Mouse (Mus musculus): ENCODE data around the gene Cenpv. TPM values are rescaled to one million over a fixed set of nuclear protein-coding genes. Genes with fewer than 3 reads are reported as not detected.
A peak's percentile ranks its signal among the peaks of the same experiment; 100 is the strongest.

Gene Cenpv
- total RNA-seq (2021): 10 to 100 TPM; 23.8 to 25.7 TPM

DNA sequence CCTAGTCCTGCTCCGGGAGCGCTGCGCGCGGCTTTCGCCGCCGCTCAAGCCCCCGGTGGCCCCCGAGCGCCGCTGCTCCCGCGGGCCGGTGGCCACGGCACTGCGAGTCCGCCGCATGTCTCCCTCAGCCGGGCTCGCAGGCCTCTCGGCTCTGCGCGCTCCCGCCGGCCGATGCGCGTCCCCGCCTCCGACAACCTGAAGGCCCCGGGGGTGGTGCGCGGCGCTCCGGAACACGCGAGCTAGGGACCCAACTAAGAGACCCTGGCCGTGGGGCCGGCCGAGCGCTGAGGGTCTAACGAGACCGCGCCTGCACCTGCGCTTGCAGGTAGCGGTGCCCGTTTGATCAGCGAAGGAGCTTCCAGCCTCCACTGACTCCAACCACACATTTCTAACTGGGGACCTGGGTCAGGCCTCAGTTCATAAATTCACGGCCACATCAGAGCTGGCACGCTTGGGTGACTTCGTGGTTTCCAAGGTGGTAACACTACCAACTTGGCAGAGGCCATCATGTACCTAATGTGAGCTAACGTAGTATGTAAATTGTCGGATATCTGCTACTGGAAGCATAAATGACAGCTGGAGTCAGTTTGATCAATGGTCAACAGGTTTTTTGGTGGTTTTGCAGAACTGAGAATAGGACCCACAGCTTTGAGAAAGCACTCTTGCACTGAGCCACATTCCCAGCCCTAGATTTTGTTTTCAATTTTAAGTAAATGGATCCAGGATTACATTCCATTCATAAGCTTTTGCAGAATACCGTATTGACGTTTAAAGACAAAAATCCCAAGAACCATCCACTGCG, at the start of gene Cenpv:
Gene Cenpv, minus strand, starts transcription at position 173 of the 802 bp plus-strand sequence.
- peak; percentile 76 for DNase-seq

DNA sequence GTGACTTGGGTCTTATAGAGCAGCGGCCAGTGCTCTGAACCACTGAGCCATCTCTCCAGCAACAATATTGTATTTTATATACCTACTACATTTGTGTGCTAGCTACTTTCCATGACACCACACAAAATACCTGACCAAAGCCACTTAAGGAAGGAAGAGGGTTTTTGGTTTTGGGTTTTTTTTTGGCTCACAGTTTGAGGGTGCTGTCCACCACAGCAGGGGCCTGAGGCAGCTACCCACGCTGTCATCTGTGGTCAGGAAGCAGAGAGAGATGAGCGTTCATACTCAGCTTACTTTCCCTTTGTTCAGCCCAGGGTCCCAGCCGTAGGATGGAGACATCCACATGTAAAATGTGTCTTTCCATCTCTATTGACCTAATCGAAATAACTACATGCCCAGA, 48.0 kb upstream of the Cenpv start:
- DNase-seq: no peak

DNA sequence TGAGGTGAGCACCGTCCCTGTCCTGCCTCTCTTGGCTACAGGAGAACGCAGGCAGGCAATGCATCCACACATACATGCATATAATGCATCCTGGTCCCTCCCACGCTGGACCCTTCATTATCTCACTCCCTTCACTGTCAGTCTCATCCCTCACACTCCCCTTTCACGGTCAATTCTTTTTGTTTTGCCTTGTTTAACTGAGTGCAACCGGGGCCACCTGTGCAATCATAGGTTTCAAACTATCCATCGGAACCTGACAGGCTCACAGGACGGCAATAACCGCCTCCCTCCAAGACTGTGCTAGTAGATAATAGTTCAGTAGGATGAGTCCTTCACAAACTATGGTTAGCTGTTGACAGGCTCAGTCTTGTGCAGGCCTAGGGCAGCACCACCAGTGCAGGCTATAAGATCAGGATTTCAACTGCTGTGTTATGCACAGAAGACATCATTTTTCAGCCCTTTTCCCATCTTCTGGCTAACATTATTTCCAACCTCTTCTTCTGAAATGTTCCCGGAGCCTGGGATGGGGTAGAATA, 45.7 kb upstream of the Cenpv start:
- DNase-seq: no peak

DNA sequence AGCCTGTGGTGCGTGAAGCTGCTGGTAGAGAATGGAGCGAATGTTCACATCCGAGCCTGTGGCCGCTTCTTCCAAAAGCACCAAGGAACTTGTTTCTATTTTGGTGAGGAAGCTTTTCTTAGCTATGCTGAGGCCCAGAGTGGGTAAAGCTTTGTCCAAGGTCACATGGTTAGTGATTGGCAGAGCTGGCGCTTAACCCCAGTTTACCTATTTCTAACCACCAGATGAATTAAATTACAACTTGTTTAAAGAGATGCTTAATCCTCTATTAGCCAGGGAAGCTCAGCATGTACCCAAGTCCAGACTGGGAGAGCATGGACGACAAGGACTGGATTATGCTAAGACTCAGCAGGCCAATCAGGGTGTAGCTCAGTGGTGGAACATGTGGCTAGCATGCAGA, 44.0 kb upstream of the Cenpv start:
- no peak for DNase-seq

GRCm38 (mm10) chr11:62576530-62577152, 37.6 kb upstream of the Cenpv start:
- DNase-seq: no peak

GRCm38 (mm10) chr11:62575659-62576438, 36.8 kb upstream of the Cenpv start:
- peak; percentile 47 for DNase-seq

- DNase-seq: peak; percentile 93
These were observed 36.2 kb upstream of the Cenpv start for GRCm38 (mm10) chr11:62575297-62575658.

DNA sequence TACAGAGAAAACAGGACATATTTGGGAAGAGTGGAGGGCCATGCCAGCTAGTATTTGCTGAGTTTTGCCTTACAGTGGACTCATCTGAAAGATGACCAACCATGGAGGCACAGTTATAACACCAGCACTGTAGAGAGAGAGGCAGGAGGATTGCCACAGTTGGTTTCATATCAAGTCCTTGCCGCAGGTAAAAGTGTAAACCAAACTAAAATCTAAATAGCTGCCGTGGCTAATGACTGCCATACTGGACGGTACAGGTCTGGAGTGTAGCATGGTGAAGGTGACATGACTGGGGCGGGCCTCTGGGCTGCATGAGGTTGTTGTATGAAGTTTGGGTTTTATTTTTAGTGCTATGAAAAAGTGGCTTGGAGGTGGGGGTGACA, 35.6 kb upstream of the Cenpv start:
- DNase-seq: no peak

DNA sequence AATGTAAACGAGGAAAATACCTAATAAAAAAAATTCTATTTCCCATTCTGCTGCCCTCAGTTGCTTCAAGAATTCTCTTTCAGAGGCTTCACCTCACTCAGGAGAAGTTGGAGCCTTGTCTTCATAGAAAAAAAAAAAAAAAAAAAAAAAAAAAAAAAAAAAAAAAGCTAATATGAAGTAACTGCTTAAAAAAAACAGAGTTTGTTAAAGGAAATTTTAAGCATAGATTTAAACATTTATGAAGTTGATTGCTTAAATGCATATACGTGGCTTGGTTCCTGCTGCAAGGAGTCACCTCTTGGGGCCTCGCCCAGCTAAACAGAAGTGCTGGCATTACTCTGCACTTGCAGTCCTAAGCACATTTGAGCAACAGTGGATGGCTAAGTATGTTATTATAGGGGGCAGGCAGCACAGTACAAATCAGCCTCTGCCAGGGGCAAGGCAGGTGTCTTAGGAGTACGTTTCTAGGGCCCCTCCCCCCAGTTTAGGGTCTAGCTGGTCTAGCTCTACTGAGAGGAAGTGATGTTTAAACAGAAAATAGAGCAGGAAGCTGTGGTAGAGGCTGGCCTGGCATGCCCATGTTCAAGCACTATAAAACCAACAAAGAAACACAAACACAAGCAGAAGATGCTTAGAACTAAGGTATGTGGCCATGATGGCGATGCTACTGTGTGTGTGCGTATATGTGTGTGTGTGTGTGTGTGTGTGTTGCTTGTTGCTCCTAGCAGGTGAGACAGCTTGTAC, 35.1 kb upstream of the Cenpv start, which contains the start of gene Trpv2:
Gene Trpv2, plus strand, starts transcription at position 528 of the 744 bp plus-strand sequence.
- no peak for DNase-seq

- DNase-seq: no peak
These were observed 29.2 kb upstream of the Cenpv start for GRCm38 (mm10) chr11:62568300-62568699.

DNA sequence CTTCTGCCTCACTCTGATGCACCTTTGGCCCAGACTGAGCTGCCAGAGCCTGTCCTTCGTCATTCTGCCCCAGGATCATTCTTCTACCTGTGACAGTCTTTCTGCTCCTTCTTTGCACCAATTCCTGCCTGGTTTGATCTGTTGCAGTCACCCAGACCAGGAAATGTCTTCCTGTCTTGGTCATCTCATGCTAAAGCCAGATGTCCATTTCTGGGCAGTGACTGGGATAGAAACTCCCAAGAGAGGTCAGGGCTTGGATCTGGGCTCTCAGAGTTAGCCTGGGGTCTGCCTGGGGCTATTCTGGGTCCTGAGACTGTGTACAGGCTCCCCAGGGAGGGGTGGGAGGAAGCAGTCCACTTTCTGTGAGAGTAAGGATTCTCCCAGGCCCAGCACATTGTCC, 27.1 kb upstream of the Cenpv start:
- DNase-seq: no peak

DNA sequence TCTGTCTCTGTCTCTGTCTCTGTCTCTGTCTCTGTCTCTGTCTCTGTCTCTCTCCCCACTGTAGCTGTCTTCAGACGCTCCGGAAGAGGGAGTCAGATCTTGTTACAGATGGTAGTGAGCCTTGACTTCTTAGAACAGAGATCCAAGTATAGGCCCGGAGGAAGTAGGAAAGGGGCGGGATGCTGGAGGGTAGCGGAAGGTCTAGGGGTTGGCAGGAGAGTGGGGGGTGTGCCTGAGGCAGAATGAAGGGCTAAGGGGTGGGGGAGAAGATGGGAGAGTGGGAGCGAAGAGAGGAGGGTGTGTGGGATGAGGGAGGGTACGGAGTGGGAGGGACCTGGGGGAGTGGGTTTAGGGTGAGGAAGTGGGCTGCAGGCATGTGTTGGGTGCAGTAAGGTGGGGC, 26.7 kb upstream of the Cenpv start:
- DNase-seq: no peak

GRCm38 (mm10) chr11:62563590-62563989, 24.5 kb upstream of the Cenpv start:
- DNase-seq: no peak

DNA sequence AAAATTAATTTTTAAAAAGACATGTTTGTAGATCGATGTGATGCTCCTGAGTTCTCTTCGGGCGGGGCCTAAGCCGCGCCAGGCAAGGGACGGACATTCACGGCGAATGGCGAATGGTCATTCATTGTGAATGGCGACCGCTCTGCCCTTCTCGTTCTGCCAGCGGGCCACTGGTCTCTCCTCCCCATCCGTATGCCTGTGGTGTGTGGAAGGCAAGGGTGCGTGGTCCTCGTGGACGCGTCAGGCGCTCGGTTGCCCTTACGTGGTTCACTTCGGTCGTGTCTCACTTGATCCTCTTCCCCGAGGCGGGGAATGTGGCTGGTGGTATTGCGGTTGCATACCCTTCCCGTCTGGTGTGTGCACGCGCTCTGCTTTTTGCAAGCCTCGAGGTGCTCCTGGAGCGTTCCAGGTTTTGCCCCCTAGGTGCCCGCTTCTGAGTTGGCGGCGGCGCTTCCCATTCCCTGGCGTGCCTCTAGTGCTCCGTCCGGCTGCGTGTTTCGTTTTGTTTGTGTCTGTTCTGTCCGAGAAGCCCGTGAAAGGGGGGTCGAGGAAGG, 21.5 kb upstream of the Cenpv start:
- no peak for DNase-seq

DNA sequence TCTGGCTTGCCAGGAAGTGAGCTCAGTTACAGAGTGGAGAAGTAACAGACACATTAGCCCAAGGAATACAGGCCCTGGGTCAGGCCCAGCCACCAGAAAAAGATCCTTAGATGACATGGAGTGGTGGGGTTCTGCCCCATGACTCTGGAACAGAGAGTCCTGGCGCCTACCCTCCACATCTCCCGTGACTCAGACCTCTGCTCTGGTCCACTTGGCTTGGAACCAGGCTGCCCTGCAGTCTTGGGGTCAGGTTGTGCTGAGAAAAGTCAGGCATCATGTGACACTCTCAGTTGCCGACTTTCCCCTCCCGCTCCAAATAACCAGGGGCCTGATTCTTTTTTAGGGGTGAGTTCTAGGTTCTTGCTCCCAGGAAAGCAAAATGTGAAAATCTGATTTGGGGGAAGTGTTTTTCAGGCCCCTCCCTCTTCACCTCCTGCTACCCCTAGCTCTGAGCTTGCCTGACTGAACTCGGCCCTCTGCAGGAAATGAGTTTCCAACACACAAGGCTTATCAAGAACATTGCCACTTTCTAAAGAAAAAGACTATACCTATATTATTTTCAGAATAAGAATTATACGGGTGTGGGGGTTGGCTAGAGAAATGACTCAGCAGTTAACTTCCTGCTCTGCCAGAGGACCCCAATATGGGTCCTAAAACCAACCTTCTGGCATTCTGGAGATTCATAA, 20.0 kb upstream of the Cenpv start:
- DNase-seq: peak; percentile 46

DNA sequence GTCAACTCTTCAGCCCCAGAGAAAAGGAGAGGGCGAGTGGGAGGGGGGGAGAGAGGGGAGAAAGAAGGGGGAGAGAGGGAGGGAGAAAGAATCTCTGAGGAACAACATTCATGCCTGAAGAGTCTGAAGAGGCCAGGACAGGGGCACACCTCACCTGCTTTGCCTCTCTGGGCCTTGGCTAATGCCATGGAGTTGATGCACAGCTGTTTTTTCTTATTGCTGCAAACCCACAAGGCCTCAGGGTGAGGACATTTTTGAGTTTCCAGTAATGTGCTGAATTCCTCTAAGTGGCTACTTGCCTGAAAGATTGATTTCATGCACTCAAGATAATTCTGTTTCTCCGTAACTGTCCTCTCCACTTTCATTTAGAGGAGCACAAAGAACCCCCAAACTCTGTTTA, 19.1 kb upstream of the Cenpv start:
- no peak for DNase-seq

DNA sequence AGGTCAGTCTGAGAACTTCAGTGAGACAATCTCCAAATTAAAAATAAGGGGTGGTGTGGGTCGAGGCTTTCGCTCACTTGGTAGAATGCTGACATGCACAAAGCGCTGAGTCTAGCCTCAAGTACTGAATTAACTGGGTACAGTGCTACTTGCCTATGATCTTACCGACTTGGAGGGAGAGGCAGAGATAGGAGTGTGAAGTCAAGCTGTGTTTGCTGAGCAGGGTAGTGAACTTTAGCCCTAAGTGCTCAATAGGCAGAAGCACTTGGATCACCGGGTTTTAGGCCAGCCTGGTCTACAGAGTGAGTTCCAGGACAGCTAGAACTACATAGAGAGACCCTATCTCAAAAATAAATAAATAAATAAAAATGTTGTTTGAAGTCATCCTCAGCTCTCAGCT, 18.1 kb upstream of the Cenpv start:
- no peak for DNase-seq

GRCm38 (mm10) chr11:62555896-62556412, 16.9 kb upstream of the Cenpv start:
- DNase-seq: no peak

- no peak for DNase-seq
These were observed 16.0 kb upstream of the Cenpv start for GRCm38 (mm10) chr11:62554934-62555517.

GRCm38 (mm10) chr11:62554163-62554855, 15.2 kb upstream of the Cenpv start:
- no peak for DNase-seq
